Mouse (Mus musculus): ENCODE results near the gene Cib2. TPM values are rescaled to one million over a fixed set of nuclear protein-coding genes. Genes with fewer than 3 reads are reported as not detected.
"Not testable (repeated sequence)": the region's sequence is repeated elsewhere in the genome, so short reads cannot be mapped to it uniquely, and the experiment has no call there.

Cib2 gene
- polyA plus RNA-seq (2014; fragmentation: Nextera tagmentation; extraction: Ambion mirVana), result 6.1 TPM in 2 replicates

- H3K4me3 ChIP-seq (ENCODE audit: low read depth, low read length), result peak within 1 kb of the TSS; percentile 57
- peaks cover 3% of the 10 kb centered on the region for H3K27me3 ChIP-seq (ENCODE audit: control insufficient read depth, insufficient read depth, low read length)
- H3K9ac ChIP-seq (ENCODE audit: low read depth, low read length), result peak within 1 kb of the TSS; percentile 70
- WGBS (ENCODE audit: insufficient replicate concordance), result 3% methylated on average over 49 of the region's 54 CpGs
- H3K36me3 ChIP-seq (ENCODE audit: control insufficient read depth, insufficient read depth, low read length), result no peaks in the 10 kb centered on the region
- H3K27ac ChIP-seq (ENCODE audit: low read depth, low read length), result no peak within 1 kb of the TSS
- peak within 1 kb of the TSS; percentile 94 for H3K4me2 ChIP-seq
- H3K4me1 ChIP-seq (ENCODE audit: control insufficient read depth, insufficient read depth, low read length), result peaks cover 3% of the 10 kb centered on the region; the same call in 1 of the 2 replicates
- peak; percentile 93 for ATAC-seq (replicated peaks; ENCODE audit: insufficient number of reproducible peaks, low FRiP score, low TSS enrichment)
- H3K9me3 ChIP-seq (replicated peaks; ENCODE audit: control insufficient read depth, low read length), result no peaks in the 10 kb centered on the region
Measured at GRCm38 (mm10) chr9:54559771-54560471, at the start of gene Cib2. TSS of gene Cib2 (minus strand) at chr9:54560218.

DNA sequence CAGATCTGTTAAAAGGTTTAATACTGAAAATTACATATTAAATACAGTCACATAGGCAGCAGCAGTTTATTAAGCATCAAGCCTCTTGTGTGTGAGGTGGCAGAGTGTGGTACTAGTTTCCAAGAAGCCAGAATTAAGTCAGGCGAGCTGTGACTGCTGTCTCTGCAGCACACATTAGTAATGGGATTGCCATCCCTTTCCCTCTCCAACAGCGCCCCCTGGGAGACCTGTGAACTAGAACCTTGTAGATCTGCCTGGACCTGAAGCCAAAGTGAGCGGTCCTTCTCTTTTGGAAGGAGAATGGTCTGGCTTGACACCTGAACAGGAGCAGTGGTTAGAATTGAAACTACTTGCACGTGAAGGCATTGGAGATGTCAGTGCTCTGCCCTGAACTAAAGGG is 44.9 kb upstream of the Cib2 start:
- WGBS (ENCODE audit: insufficient replicate concordance), result 51% methylated on average over 4 of the region's 4 CpGs
- H3K9me3 ChIP-seq (replicated peaks; ENCODE audit: control insufficient read depth, low read length), result no peaks in the 10 kb centered on the region
- no peak overlapping the region for H3K9ac ChIP-seq (ENCODE audit: low read depth, low read length)
- H3K4me2 ChIP-seq, result no peak overlapping the region
- peaks cover 15% of the 10 kb centered on the region for H3K36me3 ChIP-seq (ENCODE audit: control insufficient read depth, insufficient read depth, low read length)
- no peak for ATAC-seq (replicated peaks; ENCODE audit: insufficient number of reproducible peaks, low FRiP score, low TSS enrichment)
- no peak overlapping the region for H3K27ac ChIP-seq (ENCODE audit: low read depth, low read length)
- no peaks in the 10 kb centered on the region for H3K27me3 ChIP-seq (ENCODE audit: control insufficient read depth, insufficient read depth, low read length)
- H3K4me1 ChIP-seq (ENCODE audit: control insufficient read depth, insufficient read depth, low read length), result no peaks in the 10 kb centered on the region
- no peak overlapping the region for H3K4me3 ChIP-seq (ENCODE audit: low read depth, low read length)

DNA sequence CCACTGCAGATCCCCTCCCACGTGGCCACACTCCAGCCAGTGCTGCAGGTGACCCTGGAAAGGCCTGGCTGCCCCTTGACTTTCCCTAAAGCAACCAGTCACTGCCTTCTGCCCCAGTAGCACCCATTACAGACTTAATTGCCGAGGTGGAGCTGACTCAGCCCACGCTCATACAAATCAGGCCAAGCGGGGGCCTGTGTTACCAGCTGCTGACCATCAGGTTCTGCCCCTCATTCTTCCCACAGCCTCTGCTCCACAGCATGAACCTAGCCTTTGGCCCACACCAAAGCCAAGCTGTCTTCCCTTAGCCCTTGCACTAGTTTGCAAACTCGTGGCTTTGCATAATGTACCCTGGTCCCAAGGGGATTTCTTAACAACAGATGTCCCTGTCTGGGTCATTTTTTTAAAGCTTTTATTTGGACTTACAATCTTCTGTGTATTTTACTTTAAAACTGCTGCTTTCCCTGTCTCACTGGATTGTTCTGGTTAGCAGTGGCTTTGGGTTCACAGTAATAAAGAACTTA is 44.2 kb upstream of the Cib2 start:
- Histone ChIP-seq H3K9me3 (replicated peaks; ENCODE audit: control insufficient read depth, low read length) (no peaks in the 10 kb centered on the region), H3K4me1 (ENCODE audit: control insufficient read depth, insufficient read depth, low read length) (no peaks in the 10 kb centered on the region), H3K4me2 (no peak overlapping the region), H3K4me3 (ENCODE audit: low read depth, low read length) (no peak overlapping the region), H3K9ac (ENCODE audit: low read depth, low read length) (no peak overlapping the region), H3K27ac (ENCODE audit: low read depth, low read length) (no peak overlapping the region), H3K36me3 (ENCODE audit: control insufficient read depth, insufficient read depth, low read length) (peaks cover 19% of the 10 kb centered on the region), H3K27me3 (ENCODE audit: control insufficient read depth, insufficient read depth, low read length) (no peaks in the 10 kb centered on the region)
- no peak for ATAC-seq (replicated peaks; ENCODE audit: insufficient number of reproducible peaks, low FRiP score, low TSS enrichment)
- 74% methylated on average over 5 of the region's 5 CpGs for WGBS (ENCODE audit: insufficient replicate concordance)

DNA sequence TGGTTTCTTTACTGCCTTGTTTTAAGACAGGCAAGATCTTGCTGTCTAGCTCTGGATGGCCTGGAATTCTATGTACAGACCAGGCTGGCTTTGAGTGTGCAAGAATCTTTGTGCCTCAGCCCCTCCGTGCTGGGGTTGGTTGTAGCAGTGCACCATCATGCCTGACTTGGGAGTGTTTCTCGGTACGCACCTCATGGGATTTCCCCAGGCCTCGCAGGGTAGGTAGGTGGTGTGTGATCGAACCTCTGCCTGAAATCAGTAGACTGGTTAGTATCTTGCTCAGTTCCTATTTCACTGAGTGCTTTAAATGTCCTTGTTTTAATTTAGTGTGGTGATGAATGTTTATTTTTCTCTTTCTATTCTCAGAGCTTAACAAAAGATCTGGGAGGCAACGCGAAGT is 42.9 kb upstream of the Cib2 start:
- Histone ChIP-seq H3K27ac (ENCODE audit: low read depth, low read length) (no peak overlapping the region), H3K4me1 (ENCODE audit: control insufficient read depth, insufficient read depth, low read length) (no peaks in the 10 kb centered on the region), H3K36me3 (ENCODE audit: control insufficient read depth, insufficient read depth, low read length) (peaks cover 30% of the 10 kb centered on the region), H3K27me3 (ENCODE audit: control insufficient read depth, insufficient read depth, low read length) (no peaks in the 10 kb centered on the region), H3K4me2 (no peak overlapping the region), H3K9me3 (replicated peaks; ENCODE audit: control insufficient read depth, low read length) (no peaks in the 10 kb centered on the region), H3K4me3 (ENCODE audit: low read depth, low read length) (no peak overlapping the region), H3K9ac (ENCODE audit: low read depth, low read length) (no peak overlapping the region)
- 81% methylated on average over 7 of the region's 7 CpGs for WGBS (ENCODE audit: insufficient replicate concordance)
- no peak for ATAC-seq (replicated peaks; ENCODE audit: insufficient number of reproducible peaks, low FRiP score, low TSS enrichment)

- H3K4me1 ChIP-seq (ENCODE audit: control insufficient read depth, insufficient read depth, low read length), result no peaks in the 10 kb centered on the region
- no peak overlapping the region for H3K27ac ChIP-seq (ENCODE audit: low read depth, low read length)
- peaks cover 30% of the 10 kb centered on the region for H3K36me3 ChIP-seq (ENCODE audit: control insufficient read depth, insufficient read depth, low read length)
- no peak for ATAC-seq (replicated peaks; ENCODE audit: insufficient number of reproducible peaks, low FRiP score, low TSS enrichment)
- H3K4me2 ChIP-seq, result no peak overlapping the region
- H3K27me3 ChIP-seq (ENCODE audit: control insufficient read depth, insufficient read depth, low read length), result no peaks in the 10 kb centered on the region
- 71% methylated on average over 2 of the region's 2 CpGs for WGBS (ENCODE audit: insufficient replicate concordance)
- H3K9me3 ChIP-seq (replicated peaks; ENCODE audit: control insufficient read depth, low read length), result no peaks in the 10 kb centered on the region
- no peak overlapping the region for H3K9ac ChIP-seq (ENCODE audit: low read depth, low read length)
- no peak overlapping the region for H3K4me3 ChIP-seq (ENCODE audit: low read depth, low read length)
Measured at GRCm38 (mm10) chr9:54602386-54602785, 42.4 kb upstream of the Cib2 start.

- no peak; the same call in 1 of the 2 replicates for ATAC-seq (replicated peaks; ENCODE audit: insufficient number of reproducible peaks, low FRiP score, low TSS enrichment)
- Histone ChIP-seq H3K36me3 (ENCODE audit: control insufficient read depth, insufficient read depth, low read length) (peaks cover 45% of the 10 kb centered on the region), H3K4me2 (no peak overlapping the region), H3K9ac (ENCODE audit: low read depth, low read length) (0 out of 2 replicates have a peak overlapping the region, but pooled peaks have one; percentile 28), H3K4me3 (ENCODE audit: low read depth, low read length) (no peak overlapping the region), H3K27ac (ENCODE audit: low read depth, low read length) (peak overlapping the region; percentile 84), H3K9me3 (replicated peaks; ENCODE audit: control insufficient read depth, low read length) (no peaks in the 10 kb centered on the region), H3K27me3 (ENCODE audit: control insufficient read depth, insufficient read depth, low read length) (no peaks in the 10 kb centered on the region), H3K4me1 (ENCODE audit: control insufficient read depth, insufficient read depth, low read length) (peaks cover 15% of the 10 kb centered on the region; the same call in 1 of the 2 replicates)
- 74% methylated on average over 15 of the region's 15 CpGs for WGBS (ENCODE audit: insufficient replicate concordance)
Measured at GRCm38 (mm10) chr9:54596752-54597465, 36.9 kb upstream of the Cib2 start.

DNA sequence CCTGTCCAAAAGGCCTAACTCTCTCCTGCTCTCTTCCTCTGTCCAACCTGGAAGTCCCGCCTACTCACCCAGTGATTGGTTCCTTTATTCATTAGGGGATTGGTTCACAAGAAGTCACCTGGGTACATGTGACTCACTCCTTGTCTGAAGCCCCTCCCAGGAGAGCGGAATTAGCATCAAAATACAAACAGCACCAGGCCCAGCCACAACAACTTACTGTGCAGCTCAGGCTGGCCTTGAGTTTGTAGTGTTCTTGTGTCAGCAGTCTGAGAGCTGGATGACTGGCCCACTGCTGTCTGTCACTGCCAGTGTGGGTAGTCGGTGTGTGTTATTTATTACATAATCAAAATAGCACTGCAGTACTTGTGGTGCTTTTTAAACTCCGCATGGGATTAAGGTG is 33.6 kb upstream of the Cib2 start:
- not testable (repeated sequence) for H3K9me3 ChIP-seq (replicated peaks; ENCODE audit: control insufficient read depth, low read length); H3K4me3 ChIP-seq (ENCODE audit: low read depth, low read length); H3K27me3 ChIP-seq (ENCODE audit: control insufficient read depth, insufficient read depth, low read length); H3K4me2 ChIP-seq; H3K27ac ChIP-seq (ENCODE audit: low read depth, low read length); H3K9ac ChIP-seq (ENCODE audit: low read depth, low read length); ATAC-seq (replicated peaks; ENCODE audit: insufficient number of reproducible peaks, low FRiP score, low TSS enrichment)
- H3K4me1 ChIP-seq (ENCODE audit: control insufficient read depth, insufficient read depth, low read length), result peaks cover 15% of the 10 kb centered on the region; the same call in 1 of the 2 replicates
- H3K36me3 ChIP-seq (ENCODE audit: control insufficient read depth, insufficient read depth, low read length), result peaks cover 31% of the 10 kb centered on the region
- WGBS (ENCODE audit: insufficient replicate concordance), result 90% methylated on average over 4 of the region's 4 CpGs

GRCm38 (mm10) chr9:54587863-54588262 is 27.8 kb upstream of the Cib2 start:
- 60% methylated on average over 4 of the region's 4 CpGs for WGBS (ENCODE audit: insufficient replicate concordance)
- no peaks in the 10 kb centered on the region for H3K9me3 ChIP-seq (replicated peaks; ENCODE audit: control insufficient read depth, low read length)
- H3K27ac ChIP-seq (ENCODE audit: low read depth, low read length), result no peak overlapping the region
- peak overlapping the region; percentile 75 for H3K4me2 ChIP-seq
- peak overlapping the region; percentile 98 for H3K4me3 ChIP-seq (ENCODE audit: low read depth, low read length)
- no peaks in the 10 kb centered on the region for H3K27me3 ChIP-seq (ENCODE audit: control insufficient read depth, insufficient read depth, low read length)
- peaks cover 8% of the 10 kb centered on the region for H3K36me3 ChIP-seq (ENCODE audit: control insufficient read depth, insufficient read depth, low read length)
- H3K4me1 ChIP-seq (ENCODE audit: control insufficient read depth, insufficient read depth, low read length), result peaks cover 11% of the 10 kb centered on the region
- no peak for ATAC-seq (replicated peaks; ENCODE audit: insufficient number of reproducible peaks, low FRiP score, low TSS enrichment)
- H3K9ac ChIP-seq (ENCODE audit: low read depth, low read length), result peak overlapping the region; percentile 96
